Mouse (Mus musculus) liver (tissue): ENCODE data around the gene Timm50.

Experiments
- DNase-seq: peaks from one replicate; pipeline ENCODE4 v3.0.0-alpha.2; 2020; ENCODE audit warnings: mixed read lengths

The Timm50 gene

GRCm38 (mm10) chr7:28325293-28325692 is 13.4 kb upstream of the Timm50 start:
- no peak for DNase-seq

- DNase-seq, result no peak
Observed at GRCm38 (mm10) chr7:28321974-28322720, 10.3 kb upstream of the Timm50 start.

- DNase-seq, result no peak
Observed at GRCm38 (mm10) chr7:28318714-28319113, 6.8 kb upstream of the Timm50 start.

- no peak for DNase-seq
Observed at GRCm38 (mm10) chr7:28318036-28318435, 6.2 kb upstream of the Timm50 start.

GRCm38 (mm10) chr7:28311151-28311925 is 534 bp downstream of the Timm50 start:
- peak; percentile 40 for DNase-seq

GRCm38 (mm10) chr7:28309737-28310136 is 2.1 kb downstream of the Timm50 start:
- DNase-seq, result no peak

GRCm38 (mm10) chr7:28306216-28306615 is 5.7 kb downstream of the Timm50 start:
- no peak for DNase-seq

GRCm38 (mm10) chr7:28305641-28306040 is 6.2 kb downstream of the Timm50 start:
- DNase-seq, result no peak

GRCm38 (mm10) chr7:28301616-28302433 is 10.0 kb downstream of the Timm50 start, which contains the start of gene Dll3:
Gene Dll3, minus strand, starts transcription at chr7:28302238.
- DNase-seq, result peak; percentile 59

- DNase-seq, result peak; percentile 25
Observed at GRCm38 (mm10) chr7:28298837-28299625, 12.8 kb downstream of the Timm50 start.

GRCm38 (mm10) chr7:28294481-28294880 is 17.4 kb downstream of the Timm50 start:
- peak; percentile 72 for DNase-seq

- no peak for DNase-seq
Observed at GRCm38 (mm10) chr7:28290638-28291590, 21.0 kb downstream of the Timm50 start, which contains the start of gene Selenov. Gene Selenov, minus strand, starts transcription at chr7:28291186.

- no peak for DNase-seq
Observed at GRCm38 (mm10) chr7:28290165-28290564, 21.7 kb downstream of the Timm50 start.

GRCm38 (mm10) chr7:28280630-28281029 is 31.2 kb downstream of the Timm50 start:
- DNase-seq, result no peak

GRCm38 (mm10) chr7:28278279-28278652 is 33.6 kb downstream of the Timm50 start:
- DNase-seq, result no peak

GRCm38 (mm10) chr7:28277615-28278278 is 34.1 kb downstream of the Timm50 start, which contains the start of gene Eid2b:
Gene Eid2b, plus strand, starts transcription at chr7:28277739.
- DNase-seq, result peak; percentile 95

- DNase-seq, result no peak
Observed at GRCm38 (mm10) chr7:28277237-28277614, 34.6 kb downstream of the Timm50 start.

- DNase-seq, result no peak
Observed at GRCm38 (mm10) chr7:28271761-28272160, 40.1 kb downstream of the Timm50 start.

- DNase-seq, result no peak
Observed at GRCm38 (mm10) chr7:28269355-28269754, 42.5 kb downstream of the Timm50 start.

- no peak for DNase-seq
Observed at GRCm38 (mm10) chr7:28268576-28268975, 43.3 kb downstream of the Timm50 start.
